Comparison of ENCODE assay signal across 1 mouse cellular context in the genomic region with DNA sequence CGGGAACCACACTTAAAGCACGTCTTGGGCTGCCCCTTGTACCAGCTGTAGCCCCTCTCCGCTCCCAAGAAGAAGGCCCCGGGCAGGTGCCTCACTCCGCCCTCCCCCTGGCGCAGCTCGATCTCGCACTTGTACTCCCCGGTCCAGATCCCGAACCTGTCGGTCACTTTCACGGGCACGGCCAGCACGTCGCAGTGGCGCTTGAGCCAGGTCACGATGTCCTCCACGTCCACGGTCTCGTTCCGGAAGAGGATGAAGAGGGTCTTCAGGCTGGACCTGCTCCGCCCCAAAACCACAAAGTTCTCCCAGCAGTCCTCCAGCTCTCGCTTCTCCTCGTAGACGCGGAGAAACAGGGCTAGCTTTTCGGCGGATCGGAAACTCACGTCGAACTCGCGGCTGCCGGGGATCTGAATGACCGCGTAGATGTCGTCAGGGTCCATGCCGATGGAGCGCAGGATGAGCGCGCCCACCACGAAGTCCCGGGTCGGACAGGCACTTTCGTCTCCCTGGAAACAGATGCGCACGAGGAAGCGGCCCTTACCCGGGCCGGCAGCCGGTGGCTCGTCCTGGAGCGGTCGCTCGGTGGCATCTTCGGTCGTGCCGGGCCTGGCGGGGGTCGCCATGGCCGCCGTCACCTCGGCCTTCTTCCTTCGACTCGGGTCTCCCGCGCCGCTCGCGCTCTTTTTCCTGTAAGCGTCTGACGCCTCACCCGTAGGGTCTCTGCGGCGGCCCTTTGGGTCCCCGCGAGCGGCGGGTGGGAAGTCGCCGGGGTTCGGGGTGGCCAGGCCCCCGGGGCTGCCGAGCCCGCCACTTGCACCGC.
TF ChIP-seq lines count a peak whose summit lies in the region.

No protein-coding gene starts in this region.

TF ChIP-seq in MEL, 35 proteins besides CTCF, POLR2A, EP300 and RAD21:
- no peak for TF ChIP-seq E2F4 (IDR thresholded peaks at IDR 0.05; ENCODE audit: borderline replicate concordance, low read depth, low read length)
- no peak for TF ChIP-seq ETS1 (IDR thresholded peaks at IDR 0.05; ENCODE audit: low read depth, low read length)
- TF ChIP-seq ZKSCAN1 (IDR thresholded peaks at IDR 0.05; ENCODE audit: low read depth, low read length), result no peak
- TF ChIP-seq MYC (IDR thresholded peaks at IDR 0.05; ENCODE audit: low read depth, low read length), result no peak
- TF ChIP-seq CHD2 (IDR thresholded peaks at IDR 0.05; ENCODE audit: low read length), result no peak
- no peak for TF ChIP-seq SMC3 (IDR thresholded peaks at IDR 0.05; ENCODE audit: low read depth, low read length)
- no peak for TF ChIP-seq MAZ (IDR thresholded peaks at IDR 0.05; ENCODE audit: low read depth, low read length)
- no peak for TF ChIP-seq POLR2AphosphoS5 (IDR thresholded peaks at IDR 0.05; ENCODE audit: borderline replicate concordance, low read depth, low read length)
- TF ChIP-seq HCFC1 (IDR thresholded peaks at IDR 0.05; ENCODE audit: low read depth, low read length), result no peak
- no peak for TF ChIP-seq MXI1 (IDR thresholded peaks at IDR 0.05; ENCODE audit: low read depth, low read length)
- no peak for TF ChIP-seq TBP (IDR thresholded peaks at IDR 0.05; ENCODE audit: low read depth, low read length)
- TF ChIP-seq ZNF384 (IDR thresholded peaks at IDR 0.05; ENCODE audit: low read depth, low read length), result no peak
- no peak for TF ChIP-seq UBTF (IDR thresholded peaks at IDR 0.05; ENCODE audit: borderline replicate concordance, insufficient read depth, low read depth, low read length)
- no peak for TF ChIP-seq ZMIZ1 (IDR thresholded peaks at IDR 0.05; ENCODE audit: low read depth, low read length)
- no peak for TF ChIP-seq TCF12 (IDR thresholded peaks at IDR 0.05; ENCODE audit: low read depth, low read length)
